Mouse (Mus musculus): Measurements from ENCODE around the gene Eva1b. TPM values are rescaled to one million over a fixed set of nuclear protein-coding genes. Genes with fewer than 3 reads are reported as not detected.
A peak's percentile ranks its signal among the peaks of the same experiment; 100 is the strongest.

The Eva1b gene
- total RNA-seq, 1 experiment: 48.7 TPM

GRCm38 (mm10) chr4:126103057-126103581 is 44.4 kb upstream of the Eva1b start:
- Histone ChIP-seq H3K27ac (ENCODE audit: insufficient read depth, low read depth, low read length, poor library complexity, severe bottlenecking) (peak overlapping the region; percentile 81), H3K4me1 (ENCODE audit: control insufficient read depth in 2 of 2, insufficient read depth in 2 of 2, low read length in 2 of 2, poor library complexity in 1 of 2) (peaks cover 11 to 15% of the 10 kb centered on the region in 2 experiments; a peak in 3 of 4 replicates), H3K4me3 (ENCODE audit: insufficient read depth in 1 of 2, low read depth in 1 of 2, low read length in 2 of 2, poor library complexity in 1 of 2, severe bottlenecking in 1 of 2) (peak overlapping the region; percentile 56 to 94), H3K9me3 (ENCODE audit: control insufficient read depth, insufficient read depth, low read depth, low read length) (no peaks in the 10 kb centered on the region), H3K36me3 (ENCODE audit: control insufficient read depth, insufficient read depth, low read length, poor library complexity, severe bottlenecking) (peaks cover 10% of the 10 kb centered on the region; the same call in 1 of the 2 replicates), H3K9ac (ENCODE audit: insufficient read depth, low read depth, low read length, poor library complexity, severe bottlenecking) (peak overlapping the region; percentile 65)
- in situ Hi-C loops (cut with MboI; ENCODE audit: low sequenced_read_pairs in 2 of 2, unreplicated experiment in 2 of 2): no loop called here
- TF ChIP-seq HCFC1 (IDR thresholded peaks at IDR 0.05; ENCODE audit: borderline replicate concordance, insufficient read depth, low read length) (no peak), ZNF384 (IDR thresholded peaks at IDR 0.05; ENCODE audit: low read depth, low read length) (no peak), MAFK (IDR thresholded peaks at IDR 0.05; ENCODE audit: insufficient read depth, low read depth, low read length) (peak; percentile 80; the same call in 1 of the 2 replicates), CHD2 (IDR thresholded peaks at IDR 0.05; ENCODE audit: low read depth, low read length) (0 out of 2 replicates have a peak, but pooled peaks have one; percentile 22), ZC3H11A (IDR thresholded peaks at IDR 0.05; ENCODE audit: borderline replicate concordance, low read depth, low read length) (no peak)
- DNase-seq (ENCODE audit: low read depth, low spot score): no peak

GRCm38 (mm10) chr4:126103590-126104068 is 43.9 kb upstream of the Eva1b start, which contains the start of gene Stk40:
TSS of gene Stk40 (plus strand) at chr4:126103957.
- no peaks in the 10 kb centered on the region for H3K9me3 ChIP-seq (ENCODE audit: control insufficient read depth, insufficient read depth, low read depth, low read length)
- in situ Hi-C loops (cut with MboI; ENCODE audit: low sequenced_read_pairs in 2 of 2, unreplicated experiment in 2 of 2): no loop called here
- peaks cover 6% of the 10 kb centered on the region; the same call in 1 of the 2 replicates for H3K36me3 ChIP-seq (ENCODE audit: control insufficient read depth, insufficient read depth, low read length, poor library complexity, severe bottlenecking)
- peak within 1 kb of the TSS; percentile 81 for H3K27ac ChIP-seq (ENCODE audit: insufficient read depth, low read depth, low read length, poor library complexity, severe bottlenecking)
- no peak for TF ChIP-seq MAFK (IDR thresholded peaks at IDR 0.05; ENCODE audit: insufficient read depth, low read depth, low read length)
- peak; percentile 80; the same call in 1 of the 2 replicates for TF ChIP-seq HCFC1 (IDR thresholded peaks at IDR 0.05; ENCODE audit: borderline replicate concordance, insufficient read depth, low read length)
- TF ChIP-seq CHD2 (IDR thresholded peaks at IDR 0.05; ENCODE audit: low read depth, low read length): peak; percentile 23; the same call in 1 of the 2 replicates
- no peak for TF ChIP-seq ZNF384 (IDR thresholded peaks at IDR 0.05; ENCODE audit: low read depth, low read length)
- peak; percentile 98 for DNase-seq (ENCODE audit: low read depth, low spot score)
- H3K4me3 ChIP-seq (ENCODE audit: insufficient read depth in 1 of 2, low read depth in 1 of 2, low read length in 2 of 2, poor library complexity in 1 of 2, severe bottlenecking in 1 of 2): peak within 1 kb of the TSS; percentile 84 to 94
- peak within 1 kb of the TSS; percentile 76 for H3K9ac ChIP-seq (ENCODE audit: insufficient read depth, low read depth, low read length, poor library complexity, severe bottlenecking)
- H3K4me1 ChIP-seq (ENCODE audit: control insufficient read depth in 2 of 2, insufficient read depth in 2 of 2, low read length in 2 of 2, poor library complexity in 1 of 2): peaks cover 12 to 17% of the 10 kb centered on the region in 2 experiments; a peak in 3 of 4 replicates

DNA sequence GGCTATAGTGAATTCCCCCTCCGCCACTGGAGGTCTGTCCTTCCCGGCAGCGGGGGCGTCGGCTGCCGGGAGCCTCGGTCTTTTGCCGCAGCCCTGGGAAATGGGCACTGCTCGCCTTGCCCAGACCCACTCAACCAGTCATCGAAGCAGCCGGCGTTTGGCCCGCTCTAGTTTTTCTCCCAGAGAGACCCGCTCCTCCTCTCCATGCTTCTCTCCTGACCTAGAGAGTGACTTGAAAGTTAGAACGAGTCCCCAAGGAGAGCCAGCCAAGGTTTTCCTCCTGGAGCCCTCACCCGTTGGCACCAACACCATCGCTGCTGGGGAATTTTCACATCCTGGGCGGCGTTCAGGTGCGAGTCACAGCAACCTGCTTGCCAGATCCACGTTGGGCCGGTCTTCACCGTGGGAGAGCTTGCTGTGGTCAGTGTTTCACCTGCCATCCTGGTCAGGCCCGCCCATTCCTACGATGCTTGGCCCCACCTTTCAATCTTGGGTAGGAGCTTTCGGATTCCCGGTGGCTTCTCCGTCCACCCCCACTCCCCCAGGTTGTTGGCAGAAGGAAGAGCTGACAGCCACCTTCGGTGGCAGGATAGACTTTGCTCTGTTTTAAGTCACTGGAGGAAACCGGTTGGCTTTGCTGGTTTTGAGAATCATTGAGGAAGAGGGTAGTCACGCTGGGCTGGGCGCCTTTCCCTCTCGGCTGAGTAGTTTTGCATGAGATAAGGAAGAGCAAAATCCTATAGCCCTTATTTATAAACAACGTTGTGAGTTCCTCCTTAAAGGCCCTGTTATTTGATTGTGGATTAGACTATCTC is 43.1 kb upstream of the Eva1b start:
- peak overlapping the region; percentile 84 to 94 for H3K4me3 ChIP-seq (ENCODE audit: insufficient read depth in 1 of 2, low read depth in 1 of 2, low read length in 2 of 2, poor library complexity in 1 of 2, severe bottlenecking in 1 of 2)
- no peak for DNase-seq (ENCODE audit: low read depth, low spot score)
- peaks cover 16 to 20% of the 10 kb centered on the region in 2 experiments; a peak in 3 of 4 replicates for H3K4me1 ChIP-seq (ENCODE audit: control insufficient read depth in 2 of 2, insufficient read depth in 2 of 2, low read length in 2 of 2, poor library complexity in 1 of 2)
- H3K36me3 ChIP-seq (ENCODE audit: control insufficient read depth, insufficient read depth, low read length, poor library complexity, severe bottlenecking): peaks cover 2% of the 10 kb centered on the region; the same call in 1 of the 2 replicates
- peak overlapping the region; percentile 76 for H3K9ac ChIP-seq (ENCODE audit: insufficient read depth, low read depth, low read length, poor library complexity, severe bottlenecking)
- TF ChIP-seq MAFK (IDR thresholded peaks at IDR 0.05; ENCODE audit: insufficient read depth, low read depth, low read length) (no peak), ZNF384 (IDR thresholded peaks at IDR 0.05; ENCODE audit: low read depth, low read length) (no peak), ZC3H11A (IDR thresholded peaks at IDR 0.05; ENCODE audit: borderline replicate concordance, low read depth, low read length) (no peak), CHD2 (IDR thresholded peaks at IDR 0.05; ENCODE audit: low read depth, low read length) (no peak), HCFC1 (IDR thresholded peaks at IDR 0.05; ENCODE audit: borderline replicate concordance, insufficient read depth, low read length) (no peak)
- in situ Hi-C loops (cut with MboI; ENCODE audit: low sequenced_read_pairs in 2 of 2, unreplicated experiment in 2 of 2): no loop called here
- H3K27ac ChIP-seq (ENCODE audit: insufficient read depth, low read depth, low read length, poor library complexity, severe bottlenecking): peak overlapping the region; percentile 20; the same call in 1 of the 2 replicates
- no peaks in the 10 kb centered on the region for H3K9me3 ChIP-seq (ENCODE audit: control insufficient read depth, insufficient read depth, low read depth, low read length)

- H3K4me1 ChIP-seq (ENCODE audit: control insufficient read depth in 2 of 2, insufficient read depth in 2 of 2, low read length in 2 of 2, poor library complexity in 1 of 2): peaks cover 16 to 25% of the 10 kb centered on the region in 2 experiments
- H3K9ac ChIP-seq (ENCODE audit: insufficient read depth, low read depth, low read length, poor library complexity, severe bottlenecking): no peak overlapping the region
- H3K36me3 ChIP-seq (ENCODE audit: control insufficient read depth, insufficient read depth, low read length, poor library complexity, severe bottlenecking): no peaks in the 10 kb centered on the region; the same call in 1 of the 2 replicates
- DNase-seq (ENCODE audit: low read depth, low spot score): no peak
- no peaks in the 10 kb centered on the region for H3K9me3 ChIP-seq (ENCODE audit: control insufficient read depth, insufficient read depth, low read depth, low read length)
- no peak for TF ChIP-seq ZNF384 (IDR thresholded peaks at IDR 0.05; ENCODE audit: low read depth, low read length)
- TF ChIP-seq ZC3H11A (IDR thresholded peaks at IDR 0.05; ENCODE audit: borderline replicate concordance, low read depth, low read length): no peak
- TF ChIP-seq MAFK (IDR thresholded peaks at IDR 0.05; ENCODE audit: insufficient read depth, low read depth, low read length): no peak
- no peak for TF ChIP-seq CHD2 (IDR thresholded peaks at IDR 0.05; ENCODE audit: low read depth, low read length)
- no peak for TF ChIP-seq HCFC1 (IDR thresholded peaks at IDR 0.05; ENCODE audit: borderline replicate concordance, insufficient read depth, low read length)
- no peak overlapping the region for H3K27ac ChIP-seq (ENCODE audit: insufficient read depth, low read depth, low read length, poor library complexity, severe bottlenecking)
- H3K4me3 ChIP-seq (ENCODE audit: insufficient read depth in 1 of 2, low read depth in 1 of 2, low read length in 2 of 2, poor library complexity in 1 of 2, severe bottlenecking in 1 of 2): peak overlapping the region in 1 of 2 experiments; percentile 94; a peak in 1 of 4 replicates
- in situ Hi-C loops (cut with MboI; ENCODE audit: low sequenced_read_pairs in 2 of 2, unreplicated experiment in 2 of 2): no loop called here
Observed at GRCm38 (mm10) chr4:126105131-126105783, 42.3 kb upstream of the Eva1b start.
